In genomic region chr8:11625084-11625483, GRCm38 (mm10) we compare ENCODE assay signal across 20 mouse cellular contexts. TPM values are rescaled to one million over a fixed set of nuclear protein-coding genes. Genes with fewer than 3 reads are reported as not detected.
DNase-seq lines count a peak whose midpoint lies in the region; ATAC-seq and TF ChIP-seq lines count a peak whose summit lies in the region.
"Had no signal": no experiment of that assay in that cellular context is flagged by ENCODE, and none has a peak within 500 bp of the region (broad histone marks: within the 10 kb centered on the region; RNA-seq: fewer than 3 reads in every experiment).

No protein-coding gene starts in this region.

- H3K9me3 ChIP-seq in lung, postnatal 0 days (ENCODE audit: low read length) = no peaks in the 10 kb centered on the region
- H3K9me3 ChIP-seq in MEL (replicated peaks; ENCODE audit: insufficient read depth, low read length) = no peaks in the 10 kb centered on the region
- no peaks in the 10 kb centered on the region for H3K9me3 ChIP-seq in hindbrain, postnatal 0 days (ENCODE audit: low read length)
- no peaks in the 10 kb centered on the region for H3K9me3 ChIP-seq in heart, embryonic 12.5 days (replicated peaks)
- H3K9me3 ChIP-seq in midbrain, embryonic 15.5 days = no peaks in the 10 kb centered on the region
- H3K9me3 ChIP-seq: embryonic facial prominence, embryonic 13.5 days; heart, embryonic 13.5 days; hindbrain, embryonic 13.5 days had no signal

- no peak for TF ChIP-seq POLR2A in MEL (IDR thresholded peaks at IDR 0.05; ENCODE audit: control insufficient read depth in 1 of 2, insufficient read depth in 1 of 2, low read depth in 1 of 2, low read length in 2 of 2, poor library complexity in 1 of 2)

- no peak overlapping the region for H3K9ac ChIP-seq in lung, postnatal 0 days (replicated peaks; ENCODE audit: low read depth)
- no peak overlapping the region for H3K9ac ChIP-seq in MEL (ENCODE audit: control insufficient read depth, low read depth, low read length, poor library complexity, severe bottlenecking)
- H3K9ac ChIP-seq in hindbrain, postnatal 0 days (replicated peaks; ENCODE audit: low read length) = no peak overlapping the region
- no peak overlapping the region for H3K9ac ChIP-seq in heart, embryonic 12.5 days
- no peak overlapping the region for H3K9ac ChIP-seq in midbrain, embryonic 15.5 days
- H3K9ac ChIP-seq: embryonic facial prominence, embryonic 13.5 days; heart, embryonic 13.5 days; hindbrain, embryonic 13.5 days had no signal

- H3K27ac ChIP-seq in lung, postnatal 0 days (ENCODE audit: low read length) = no peak overlapping the region
- H3K27ac ChIP-seq in MEL (ENCODE audit: control insufficient read depth, low read depth, low read length) = no peak overlapping the region
- H3K27ac ChIP-seq in hindbrain, postnatal 0 days = no peak overlapping the region
- no peak overlapping the region for H3K27ac ChIP-seq in heart, embryonic 12.5 days (ENCODE audit: poor library complexity, severe bottlenecking)
- H3K27ac ChIP-seq in midbrain, embryonic 15.5 days = no peak overlapping the region
- H3K27ac ChIP-seq: embryonic facial prominence, embryonic 13.5 days; gastrocnemius, adult 2 months; heart, embryonic 13.5 days; hindbrain, embryonic 13.5 days had no signal

- H3K36me3 ChIP-seq in lung, postnatal 0 days (ENCODE audit: insufficient read depth, low read length) = peaks cover 6% of the 10 kb centered on the region; the same call in 1 of the 2 replicates
- H3K36me3 ChIP-seq in MEL (ENCODE audit: control insufficient read depth in 1 of 2, insufficient read depth in 2 of 2, low read length in 2 of 2) = peaks cover 7 to 27% of the 10 kb centered on the region in 2 experiments
- H3K36me3 ChIP-seq in hindbrain, postnatal 0 days (ENCODE audit: insufficient read depth, low read length) = peaks cover 24% of the 10 kb centered on the region; the same call in 1 of the 2 replicates
- peaks cover 63% of the 10 kb centered on the region for H3K36me3 ChIP-seq in heart, embryonic 12.5 days
- H3K36me3 ChIP-seq in midbrain, embryonic 15.5 days (replicated peaks) = peaks cover 18% of the 10 kb centered on the region

- no peak overlapping the region for H3K4me2 ChIP-seq in lung, postnatal 0 days (replicated peaks; ENCODE audit: low read depth, low read length)
- no peak overlapping the region for H3K4me2 ChIP-seq in hindbrain, postnatal 0 days (ENCODE audit: low read depth, low read length)
- no peak overlapping the region for H3K4me2 ChIP-seq in heart, embryonic 12.5 days
- H3K4me2 ChIP-seq in midbrain, embryonic 15.5 days = no peak overlapping the region
- H3K4me2 ChIP-seq: embryonic facial prominence, embryonic 13.5 days; heart, embryonic 13.5 days; hindbrain, embryonic 13.5 days had no signal

- no peak overlapping the region for H3K4me3 ChIP-seq in lung, postnatal 0 days (ENCODE audit: low read depth, low read length)
- H3K4me3 ChIP-seq in MEL (ENCODE audit: control insufficient read depth in 1 of 2, insufficient read depth in 1 of 2, low read depth in 2 of 2, low read length in 2 of 2) = no peak overlapping the region
- no peak overlapping the region for H3K4me3 ChIP-seq in hindbrain, postnatal 0 days (ENCODE audit: low read length)
- H3K4me3 ChIP-seq in heart, embryonic 12.5 days = no peak overlapping the region
- no peak overlapping the region for H3K4me3 ChIP-seq in midbrain, embryonic 15.5 days
- H3K4me3 ChIP-seq: embryonic facial prominence, embryonic 13.5 days; gastrocnemius, adult 2 months; heart, embryonic 13.5 days; hindbrain, embryonic 13.5 days had no signal

- no peak for TF ChIP-seq RAD21 in MEL (IDR thresholded peaks at IDR 0.05; ENCODE audit: low read depth, low read length)

- H3K27me3 ChIP-seq in lung, postnatal 0 days (replicated peaks; ENCODE audit: insufficient read depth, low read length) = no peaks in the 10 kb centered on the region
- H3K27me3 ChIP-seq in MEL (ENCODE audit: control insufficient read depth in 1 of 2, insufficient read depth in 2 of 2, low read length in 2 of 2) = no peaks in the 10 kb centered on the region
- no peaks in the 10 kb centered on the region for H3K27me3 ChIP-seq in hindbrain, postnatal 0 days (ENCODE audit: insufficient read depth, low read length)
- H3K27me3 ChIP-seq in heart, embryonic 12.5 days (replicated peaks) = no peaks in the 10 kb centered on the region
- H3K27me3 ChIP-seq in midbrain, embryonic 15.5 days (replicated peaks) = no peaks in the 10 kb centered on the region
- H3K27me3 ChIP-seq: CH12.LX; embryonic facial prominence, embryonic 13.5 days; heart, embryonic 13.5 days; hindbrain, embryonic 13.5 days had no signal

- ATAC-seq in lung, postnatal 0 days = peak; percentile 47
- ATAC-seq in hindbrain, postnatal 0 days = no peak
- ATAC-seq in heart, embryonic 12.5 days (ENCODE audit: insufficient number of reproducible peaks, low FRiP score) = no peak
- ATAC-seq in midbrain, embryonic 15.5 days (replicated peaks) = no peak
- ATAC-seq: forebrain, embryonic 14.5 days; intestine, postnatal 0 days had no signal

- 57% methylated on average over 4 of the region's 4 CpGs for WGBS in lung, postnatal 0 days
- 90% methylated on average over 4 of the region's 4 CpGs for WGBS in hindbrain, postnatal 0 days
- 65% methylated on average over 4 of the region's 4 CpGs for WGBS in heart, embryonic 12.5 days
- WGBS in midbrain, embryonic 15.5 days = 95% methylated on average over 4 of the region's 4 CpGs

- H3K79me2 ChIP-seq in MEL (ENCODE audit: control insufficient read depth, insufficient read depth, low read length, poor library complexity) = peaks cover 3% of the 10 kb centered on the region; the same call in 1 of the 2 replicates

- TF ChIP-seq EP300 in lung, postnatal 0 days (IDR thresholded peaks at IDR 0.05) = no peak
- peak in 1 of 2 experiments; percentile 30; a peak in 1 of 4 replicates for TF ChIP-seq EP300 in MEL (IDR thresholded peaks at IDR 0.05; ENCODE audit: low read depth in 1 of 2, low read length in 2 of 2)

- H3K4me1 ChIP-seq in lung, postnatal 0 days (ENCODE audit: insufficient read depth, low read depth, low read length) = no peaks in the 10 kb centered on the region
- 0 out of 4 replicates have a peak, but pooled peaks cover 0 to 5% of the 10 kb centered on the region in 2 experiments for H3K4me1 ChIP-seq in MEL (ENCODE audit: control insufficient read depth in 1 of 2, insufficient read depth in 2 of 2, low read length in 2 of 2)
- H3K4me1 ChIP-seq in hindbrain, postnatal 0 days (ENCODE audit: insufficient read depth, low read length) = no peaks in the 10 kb centered on the region
- H3K4me1 ChIP-seq in heart, embryonic 12.5 days (replicated peaks) = peaks cover 26% of the 10 kb centered on the region; the same call in 1 of the 2 replicates
- H3K4me1 ChIP-seq in midbrain, embryonic 15.5 days = no peaks in the 10 kb centered on the region

- no peak for TF ChIP-seq CTCF in lung, postnatal 0 days (IDR thresholded peaks at IDR 0.05)
- TF ChIP-seq CTCF in MEL (IDR thresholded peaks at IDR 0.05 in 2 of 3, conservative IDR thresholded peaks at IDR 0.05 in 1 of 3; ENCODE audit: control insufficient read depth in 1 of 3, insufficient read depth in 1 of 3, low read depth in 2 of 3, low read length in 3 of 3, poor library complexity in 1 of 3, severe bottlenecking in 1 of 3) = no peak
- TF ChIP-seq CTCF in hindbrain, postnatal 0 days (IDR thresholded peaks at IDR 0.05; ENCODE audit: low read depth) = no peak

- DNase-seq in lung, postnatal 0 days (ENCODE audit: low spot score) = peak; percentile 51
- no peak for DNase-seq in lung, postnatal 10 days
- DNase-seq in MEL (ENCODE audit: low read depth, low spot score) = peak; percentile 32
- peak; percentile 32 for DNase-seq in induced T-regulatory cell, adult 2 months (ENCODE audit: low read depth)
- DNase-seq in hindbrain, postnatal 0 days (ENCODE audit: low spot score) = no peak
- DNase-seq: adrenal gland, postnatal 10 days; cerebellum, adult 11 months; cerebellum, adult 8-10 months; cerebellum, postnatal 25 days; gastrocnemius, adult 2 months; gastrocnemius, postnatal 25 days; heart, postnatal 4 days had no signal

TF ChIP-seq in MEL, 35 proteins besides CTCF, POLR2A, EP300 and RAD21:
- no peak for TF ChIP-seq NELFE (IDR thresholded peaks at IDR 0.05; ENCODE audit: low read depth, low read length)
- TF ChIP-seq GATA1 (IDR thresholded peaks at IDR 0.05; ENCODE audit: low read depth, low read length) = peak; percentile 43
- TF ChIP-seq MEF2A (IDR thresholded peaks at IDR 0.05; ENCODE audit: extremely low read depth, insufficient replicate concordance, low read depth, low read length, poor library complexity, severe bottlenecking) = no peak

RNA-seq across cellular contexts. Expression of gene Ankrd10, which starts 10.5 kb away (rescaled TPM):
- 38.9 and 39.2 TPM in 2 replicates for polyA plus RNA-seq in lung, postnatal 0 days (2015; fragmentation: Nextera tagmentation; extraction: Ambion mirVana)
- 68.5 and 74.8 TPM in 2 replicates for total RNA-seq in MEL (2012; rRNA removed)
- polyA plus RNA-seq in MEL (2012; ENCODE audit: insufficient read depth in 1 of 2, insufficient read length in 2 of 2, low read depth in 1 of 2, low replicate concordance in 2 of 2, missing spikeins in 1 of 2) = 10 to 100 TPM in 1 of 2 experiments, not detected in 1; 70.4 TPM
- 108 and 127 TPM in 2 replicates for total RNA-seq in hindbrain, postnatal 0 days (2014; rRNA removed)
- polyA plus RNA-seq in hindbrain, postnatal 0 days (2015; fragmentation: Nextera tagmentation; extraction: Ambion mirVana) = 62.6 and 66.2 TPM in 2 replicates
- polyA plus RNA-seq in heart, embryonic 12.5 days (2016; fragmentation: Nextera tagmentation; extraction: Ambion mirVana) = 70.6 and 71.7 TPM in 2 replicates
- polyA plus RNA-seq in midbrain, embryonic 15.5 days (2015; fragmentation: Nextera tagmentation; extraction: Ambion mirVana) = 98.4 and 101 TPM in 2 replicates

Comparison
In these comparisons a context has a peak if more than half of its experiments do, and no peak if none do; other contexts are left out.
1. DNase-seq: peak in lung, postnatal 0 days (single experiment), MEL (single experiment) and induced T-regulatory cell, adult 2 months (single experiment); none in lung, postnatal 10 days (single experiment) and hindbrain, postnatal 0 days (single experiment).